Mouse (Mus musculus) cortical plate, adult 2 months (tissue): ENCODE measurements around the gene Krt71. TPM values are rescaled to one million over a fixed set of nuclear protein-coding genes. Genes with fewer than 3 reads are reported as not detected.
"Not testable (repeated sequence)": the region's sequence is repeated elsewhere in the genome, so short reads cannot be mapped to it uniquely, and the experiment has no call there.

Source experiments
- H3K27ac ChIP-seq: fragments of 200-500 bp; 2 replicates; pipeline ENCODE4 v1.5.1; 2012; ENCODE audit warnings: low read length, control low read depth, inconsistent platforms; ENCODE audit not compliant: insufficient read depth
- H3K4me1 ChIP-seq: fragments of 200-500 bp; 2 replicates; pipeline ENCODE4 v1.6.1; 2011; ENCODE audit warnings: low read length; ENCODE audit not compliant: control insufficient read depth, insufficient read depth
- H3K4me3 ChIP-seq: fragments of 200-500 bp; 2 replicates; pipeline ENCODE4 v1.5.1; 2011; ENCODE audit warnings: mild to moderate bottlenecking, low read length, control low read depth; ENCODE audit not compliant: insufficient read depth
- CTCF ChIP-seq: fragments of 200-500 bp; IDR thresholded peaks from 2 replicates; pipeline ENCODE4 v1.5.1; 2011; ENCODE audit warnings: mild to moderate bottlenecking, control low read depth, low read length; ENCODE audit not compliant: insufficient read depth; ENCODE audit errors: extremely low read depth
- POLR2A ChIP-seq: fragments of 200-500 bp; IDR thresholded peaks from 2 replicates; pipeline ENCODE4 v1.6.1; 2011; ENCODE audit warnings: mild to moderate bottlenecking, low read length, control low read depth; ENCODE audit not compliant: insufficient read depth; ENCODE audit errors: extremely low read depth
- polyA plus RNA-seq: library from polyadenylated mRNA; depleted of rRNA; stranded (reverse); fragments of >200 nt; gene quantifications from 2 replicates; pipeline ENCODE4 v1.2.3, GENCODE M21; 2012; rRNA removed

Krt71 gene
- polyA plus RNA-seq, 1 experiment, result not detected

DNA sequence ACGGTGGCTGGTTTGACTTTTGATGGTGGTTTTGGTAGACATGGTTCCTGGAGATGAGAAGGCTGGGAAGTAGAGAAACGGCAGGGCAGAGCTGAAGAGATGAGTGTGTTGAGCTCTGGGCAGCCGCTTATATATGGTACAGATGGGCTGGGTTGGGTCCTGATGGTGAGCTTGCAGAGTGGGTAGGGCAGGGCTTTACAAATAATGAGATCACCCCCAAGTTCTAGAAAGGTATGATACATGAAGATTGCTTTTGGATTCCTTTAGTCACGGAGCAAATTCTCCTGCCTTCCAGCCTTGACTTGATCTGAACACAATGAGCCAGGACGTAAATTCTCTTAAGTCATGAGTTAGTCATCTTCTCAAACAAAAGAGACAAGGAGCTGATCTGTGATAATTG, 48.7 kb downstream of the Krt71 start, which contains the start of gene Krt6a:
Gene Krt6a, minus strand, starts transcription at position 101 of the 400 bp plus-strand sequence.
- no peak for TF ChIP-seq CTCF
- no peak for TF ChIP-seq POLR2A
- Histone ChIP-seq H3K27ac (no peak within 1 kb of the TSS), H3K4me1 (no peaks in the 10 kb centered on the region), H3K4me3 (no peak within 1 kb of the TSS)

DNA sequence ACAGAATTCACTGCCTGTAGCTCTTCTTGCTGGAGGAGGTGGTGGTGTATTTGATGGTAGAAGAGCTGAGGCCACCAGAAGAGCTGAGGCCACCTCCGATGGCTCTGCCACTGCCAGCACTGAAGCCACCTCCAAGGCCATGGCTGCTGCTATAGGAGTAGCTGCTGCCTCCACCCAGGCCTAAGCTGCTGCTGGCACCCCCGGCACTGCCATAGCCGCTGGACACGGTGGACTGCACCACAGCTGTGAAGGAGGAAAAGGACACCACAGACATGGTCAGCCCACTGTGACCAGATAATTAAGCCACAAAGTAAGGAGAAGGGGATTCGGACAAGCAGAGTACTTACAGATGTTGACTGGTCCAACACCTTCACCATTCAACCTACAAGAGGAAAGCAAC, 52.4 kb downstream of the Krt71 start:
- not testable (repeated sequence) for H3K4me1 ChIP-seq, H3K27ac ChIP-seq, H3K4me3 ChIP-seq

DNA sequence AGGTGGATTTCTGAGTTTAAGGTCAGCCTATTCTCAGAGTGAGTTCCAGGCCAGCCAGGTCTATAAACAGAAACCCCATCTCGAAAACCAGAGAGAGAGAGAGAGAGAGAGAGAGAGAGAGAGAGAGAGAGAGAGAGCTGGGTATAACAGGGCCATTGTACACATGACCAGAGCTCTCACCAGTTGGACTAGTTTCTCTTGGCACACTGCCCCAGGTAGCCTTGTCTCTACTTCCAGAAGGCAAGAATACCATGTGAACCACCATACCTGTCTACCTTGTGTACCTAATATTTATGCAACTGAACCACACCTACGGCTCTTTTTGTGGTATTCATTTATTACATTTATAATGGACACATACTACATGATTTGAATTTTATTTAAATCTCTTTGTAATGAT, 54.7 kb downstream of the Krt71 start:
- Histone ChIP-seq H3K4me3 (no peak overlapping the region), H3K4me1 (no peaks in the 10 kb centered on the region), H3K27ac (no peak overlapping the region)
- TF ChIP-seq CTCF (no peak), POLR2A (no peak)

Other genes with a start within 250 kb of the Krt71 start
- gene Gm49425, start 225.8 kb downstream of the Krt71 start, polyA plus RNA-seq, result not detected in 2 replicates
- gene Krt84, start 210.3 kb downstream of the Krt71 start, polyA plus RNA-seq, result not detected in 2 replicates
- not detected in 2 replicates for gene Krt82, start 192.4 kb downstream of the Krt71 start, polyA plus RNA-seq
- 0.04 TPM in 1 of 2 replicates, not detected in the other for gene Krt90, start 180.2 kb downstream of the Krt71 start, polyA plus RNA-seq
- gene Krt75, start 169.2 kb downstream of the Krt71 start, polyA plus RNA-seq, result not detected in 2 replicates
- gene Gm5414, start 114.9 kb downstream of the Krt71 start, polyA plus RNA-seq, result not detected in 2 replicates
- gene Gm5478, start 95.7 kb downstream of the Krt71 start, polyA plus RNA-seq, result not detected in 2 replicates
- not detected in 2 replicates for gene Krt6b, start 62.8 kb downstream of the Krt71 start, polyA plus RNA-seq
- not detected in 2 replicates for gene Krt6a, start 48.8 kb downstream of the Krt71 start, polyA plus RNA-seq
- gene Krt5, start 30.2 kb downstream of the Krt71 start, polyA plus RNA-seq, result 0.11 TPM in 1 of 2 replicates, not detected in the other
- gene Krt72, start 43.4 kb upstream of the Krt71 start, polyA plus RNA-seq, result not detected in 2 replicates
- 1.4 and 1.5 TPM in 2 replicates for gene Krt73, start 59.2 kb upstream of the Krt71 start, polyA plus RNA-seq
- 0.08 and 0.53 TPM in 2 replicates for gene Krt2, start 75.1 kb upstream of the Krt71 start, polyA plus RNA-seq
- 2.8 and 3.9 TPM in 2 replicates for gene Krt1, start 107.7 kb upstream of the Krt71 start, polyA plus RNA-seq
- gene Krt77, start 126.6 kb upstream of the Krt71 start, polyA plus RNA-seq, result 4.8 and 6.3 TPM in 2 replicates
- not detected in 2 replicates for gene Krt76, start 149.8 kb upstream of the Krt71 start, polyA plus RNA-seq
- not detected in 2 replicates for gene Krt4, start 181.6 kb upstream of the Krt71 start, polyA plus RNA-seq
- gene Krt79, start 197.2 kb upstream of the Krt71 start, polyA plus RNA-seq, result 0.04 TPM in 1 of 2 replicates, not detected in the other
- 0.04 TPM in 1 of 2 replicates, not detected in the other for gene Krt78, start 211.2 kb upstream of the Krt71 start, polyA plus RNA-seq